Mouse (Mus musculus) liver, postnatal 0 days (tissue): ENCODE results near the gene Zfp326.

Experiments used
- CTCF ChIP-seq: sonication (generic); IDR thresholded peaks from 2 replicates; pipeline ENCODE4 v1.5.1; 2016; ENCODE audit warnings: antibody characterized with exemption, low read depth
- EP300 ChIP-seq: IDR thresholded peaks from 2 replicates; pipeline ENCODE4 v1.6.1; 2016; ENCODE audit warnings: antibody characterized with exemption, low read depth, mild to moderate bottlenecking

DNA sequence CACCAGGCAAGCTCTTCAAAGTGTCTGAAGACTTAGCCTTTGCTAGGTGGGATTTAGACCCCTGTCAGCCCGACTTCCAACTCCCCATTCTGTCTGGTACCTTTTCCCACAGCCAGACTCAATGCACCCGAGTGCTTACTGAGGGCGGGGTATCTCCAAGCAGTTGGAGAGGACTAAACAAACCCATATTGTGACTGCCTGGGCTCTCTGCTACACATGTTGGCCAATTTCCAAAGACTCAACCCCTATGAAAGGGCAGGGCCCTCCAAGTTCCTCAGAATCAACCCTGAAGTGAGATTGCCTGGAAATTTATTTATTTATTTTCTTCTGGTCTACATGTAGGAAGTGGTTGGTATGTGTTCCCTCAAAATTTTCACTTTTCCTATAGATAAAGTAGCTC is 26.7 kb upstream of the Zfp326 start:
- TF ChIP-seq CTCF (no peak), EP300 (no peak)
